Mouse (Mus musculus) lung, postnatal 36 days (tissue): Measurements from ENCODE around the gene Tmem150c.
A peak's percentile ranks its signal among the peaks of the same experiment; 100 is the strongest.

Experiments
- DNase-seq: peaks from one replicate; pipeline ENCODE4 v3.0.0; 2022; ENCODE audit warnings: mixed read lengths

Tmem150c gene

GRCm38 (mm10) chr5:100159638-100159973 is at the start of gene Tmem150c:
TSS of gene Tmem150c (minus strand) at chr5:100159808.
- no peak for DNase-seq

GRCm38 (mm10) chr5:100209093-100209492 is 49.5 kb upstream of the Tmem150c start:
- no peak for DNase-seq

GRCm38 (mm10) chr5:100206675-100207074 is 47.1 kb upstream of the Tmem150c start:
- DNase-seq: no peak

GRCm38 (mm10) chr5:100205519-100206189 is 46.0 kb upstream of the Tmem150c start:
- no peak for DNase-seq

GRCm38 (mm10) chr5:100200805-100201204 is 41.2 kb upstream of the Tmem150c start:
- DNase-seq: no peak

GRCm38 (mm10) chr5:100200296-100200695 is 40.7 kb upstream of the Tmem150c start:
- no peak for DNase-seq

- no peak for DNase-seq
Observed at GRCm38 (mm10) chr5:100199092-100199853, 39.7 kb upstream of the Tmem150c start.

- DNase-seq: no peak
Observed at GRCm38 (mm10) chr5:100197476-100197875, 37.9 kb upstream of the Tmem150c start.

GRCm38 (mm10) chr5:100196854-100197431 is 37.3 kb upstream of the Tmem150c start:
- DNase-seq: no peak

- DNase-seq: no peak
Observed at GRCm38 (mm10) chr5:100196397-100196796, 36.8 kb upstream of the Tmem150c start.

GRCm38 (mm10) chr5:100191438-100192190 is 32.0 kb upstream of the Tmem150c start:
- DNase-seq: no peak

- DNase-seq: no peak
Observed at GRCm38 (mm10) chr5:100187035-100187901, 27.7 kb upstream of the Tmem150c start.

- peak; percentile 8 for DNase-seq
Observed at GRCm38 (mm10) chr5:100186618-100187017, 27.0 kb upstream of the Tmem150c start.

- peak; percentile 30 for DNase-seq
Observed at GRCm38 (mm10) chr5:100185895-100186294, 26.3 kb upstream of the Tmem150c start.

- no peak for DNase-seq
Observed at GRCm38 (mm10) chr5:100181011-100181410, 21.4 kb upstream of the Tmem150c start.

- DNase-seq: no peak
Observed at GRCm38 (mm10) chr5:100178781-100179165, 19.2 kb upstream of the Tmem150c start.

- no peak for DNase-seq
Observed at GRCm38 (mm10) chr5:100178122-100178780, 18.6 kb upstream of the Tmem150c start.

GRCm38 (mm10) chr5:100177547-100177946 is 17.9 kb upstream of the Tmem150c start:
- DNase-seq: peak; percentile 25

GRCm38 (mm10) chr5:100176096-100176495 is 16.5 kb upstream of the Tmem150c start:
- no peak for DNase-seq

GRCm38 (mm10) chr5:100175582-100175981 is 16.0 kb upstream of the Tmem150c start:
- DNase-seq: no peak

- no peak for DNase-seq
Observed at GRCm38 (mm10) chr5:100172104-100172503, 12.5 kb upstream of the Tmem150c start.
